Mouse (Mus musculus) liver, postnatal 0 days (tissue): ENCODE results near the gene Rmi2.

Experiments
- CTCF ChIP-seq: sonication (generic); IDR thresholded peaks from 2 replicates; pipeline ENCODE4 v1.5.1; 2016; ENCODE audit warnings: antibody characterized with exemption, low read depth
- EP300 ChIP-seq: IDR thresholded peaks from 2 replicates; pipeline ENCODE4 v1.6.1; 2016; ENCODE audit warnings: antibody characterized with exemption, low read depth, mild to moderate bottlenecking

DNA sequence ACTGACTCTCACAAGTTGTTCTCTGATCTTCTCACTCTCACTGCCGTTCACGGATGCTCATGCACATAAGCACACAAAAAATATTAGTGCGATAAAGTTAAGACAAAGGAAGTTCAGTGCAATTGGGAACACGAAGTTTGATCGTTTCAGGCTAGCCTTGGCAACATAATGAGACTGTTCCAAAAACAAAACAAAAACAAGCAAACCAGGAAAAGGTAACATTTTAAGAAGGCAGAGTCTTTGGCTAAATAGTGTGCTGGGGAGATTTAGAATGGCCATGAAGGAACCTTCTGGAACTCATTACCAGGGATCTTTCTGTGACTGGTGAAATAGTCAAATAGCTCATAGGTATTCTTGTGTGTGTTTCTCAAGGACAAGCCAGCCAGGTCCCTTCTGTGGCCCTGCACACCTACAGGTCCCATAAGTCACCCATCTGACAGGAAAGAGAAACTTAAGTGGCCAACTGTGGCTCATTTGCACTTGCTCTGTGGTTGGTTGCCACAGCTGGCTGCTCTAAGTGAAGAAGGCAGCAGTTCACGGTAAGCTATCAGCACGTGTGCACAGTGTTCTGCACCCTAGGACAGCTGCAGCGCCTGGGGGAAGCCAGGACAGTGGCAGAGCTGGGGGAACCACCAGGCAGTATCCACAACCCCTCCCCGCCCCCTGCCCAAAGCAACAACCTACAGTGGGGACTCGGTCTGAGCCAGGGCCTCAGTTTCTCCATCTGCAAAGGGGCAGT is 28.9 kb upstream of the Rmi2 start, which contains the start of gene Prm1:
- TF ChIP-seq CTCF (no peak), EP300 (no peak)
